Mouse (Mus musculus): ENCODE results near the gene Cacna1b.

GRCm38 (mm10) chr2:24809746-24810145 lies 46.8 kb upstream of the Cacna1b start:
- no peak for TF ChIP-seq POLR2A (IDR thresholded peaks at IDR 0.05; ENCODE audit: insufficient read depth, low read depth, low read length)
- no peak for TF ChIP-seq CTCF (IDR thresholded peaks at IDR 0.05; ENCODE audit: insufficient read depth, low read depth, low read length)
